Mouse (Mus musculus): ENCODE data around the gene March10.

The March10 gene

GRCm38 (mm10) chr11:105456497-105456907 is at the start of gene March10:
TSS of gene March10 (minus strand) at chr11:105456735.
- DNase-seq: no peak

GRCm38 (mm10) chr11:105506322-105506721 is 49.8 kb upstream of the March10 start:
- DNase-seq: no peak

DNA sequence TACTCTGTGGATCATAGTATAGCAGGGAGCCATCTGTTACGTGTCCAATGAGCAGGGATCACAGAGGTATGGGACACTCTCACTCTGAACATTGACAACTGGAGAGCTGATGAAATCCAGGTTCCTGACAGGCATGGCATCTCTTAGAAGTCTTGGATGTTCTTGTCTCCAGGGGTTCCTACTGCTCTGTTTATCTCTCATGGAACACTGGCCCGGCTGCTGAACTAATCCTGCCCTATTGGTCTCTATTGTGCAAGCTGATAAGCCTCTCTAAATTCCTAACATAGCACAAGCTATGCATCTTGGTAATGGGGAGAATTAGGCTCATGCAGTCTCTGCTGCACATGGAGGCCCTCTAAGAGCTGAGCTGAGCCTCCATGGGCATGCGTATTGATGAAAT is 48.5 kb upstream of the March10 start:
- no peak for DNase-seq

DNA sequence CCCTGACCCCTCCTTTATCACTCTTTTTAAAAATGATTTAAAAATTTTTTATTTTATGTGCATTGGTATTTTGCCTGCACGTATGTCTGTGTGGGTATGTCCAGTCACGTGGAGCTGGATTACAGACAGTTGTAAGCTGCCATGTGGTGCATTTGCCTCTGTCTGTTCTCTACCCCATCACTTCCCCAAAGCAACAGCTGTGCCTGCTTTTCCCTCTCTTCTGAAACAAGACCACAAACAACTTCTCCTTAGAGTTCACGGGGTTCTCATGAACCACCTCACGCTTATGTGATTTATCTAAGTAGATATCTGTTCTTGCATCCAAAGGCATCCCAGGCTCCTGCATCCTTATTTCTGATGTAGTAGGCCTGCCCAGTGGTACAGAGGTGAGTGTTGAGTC is 45.8 kb upstream of the March10 start:
- no peak for DNase-seq

DNA sequence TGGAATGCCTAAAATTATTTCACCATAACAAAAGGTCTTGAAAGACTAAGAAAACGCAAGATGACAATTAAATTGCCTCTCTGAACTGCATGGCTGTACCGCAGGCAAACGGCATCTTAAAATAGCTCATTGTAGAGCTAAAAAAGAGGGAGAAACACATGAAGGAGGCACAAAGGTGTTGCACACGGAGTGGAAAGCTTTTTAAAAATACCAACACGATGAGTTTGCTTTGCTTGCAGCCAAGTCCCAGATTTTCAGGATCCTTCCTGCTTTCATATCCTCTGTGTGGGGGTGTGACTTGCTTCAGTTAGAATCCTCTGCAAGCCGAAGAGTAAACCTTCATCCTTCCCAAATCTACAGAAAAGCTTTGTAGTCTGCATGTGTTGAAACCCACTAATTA is 41.0 kb upstream of the March10 start:
- no peak for DNase-seq

DNA sequence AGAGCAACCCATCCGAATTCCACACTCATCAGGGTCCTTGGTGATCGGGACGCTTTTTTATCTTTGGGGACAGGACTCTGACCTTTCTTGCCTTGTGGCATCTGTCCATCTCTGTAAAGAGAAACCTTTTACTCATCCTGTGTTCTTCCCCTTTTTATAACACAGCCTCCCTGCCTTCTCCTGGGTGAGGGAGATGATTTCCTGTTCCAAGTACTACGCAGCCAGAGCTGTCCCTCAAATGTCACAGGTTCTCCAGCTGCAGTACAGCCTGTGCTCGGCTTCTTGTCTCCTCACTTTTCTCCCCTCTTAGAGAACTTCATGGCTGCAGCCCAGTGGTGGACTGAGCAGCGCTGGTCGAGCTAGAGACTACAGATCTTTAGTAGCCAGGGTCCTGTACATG is 40.1 kb upstream of the March10 start:
- DNase-seq: no peak

DNA sequence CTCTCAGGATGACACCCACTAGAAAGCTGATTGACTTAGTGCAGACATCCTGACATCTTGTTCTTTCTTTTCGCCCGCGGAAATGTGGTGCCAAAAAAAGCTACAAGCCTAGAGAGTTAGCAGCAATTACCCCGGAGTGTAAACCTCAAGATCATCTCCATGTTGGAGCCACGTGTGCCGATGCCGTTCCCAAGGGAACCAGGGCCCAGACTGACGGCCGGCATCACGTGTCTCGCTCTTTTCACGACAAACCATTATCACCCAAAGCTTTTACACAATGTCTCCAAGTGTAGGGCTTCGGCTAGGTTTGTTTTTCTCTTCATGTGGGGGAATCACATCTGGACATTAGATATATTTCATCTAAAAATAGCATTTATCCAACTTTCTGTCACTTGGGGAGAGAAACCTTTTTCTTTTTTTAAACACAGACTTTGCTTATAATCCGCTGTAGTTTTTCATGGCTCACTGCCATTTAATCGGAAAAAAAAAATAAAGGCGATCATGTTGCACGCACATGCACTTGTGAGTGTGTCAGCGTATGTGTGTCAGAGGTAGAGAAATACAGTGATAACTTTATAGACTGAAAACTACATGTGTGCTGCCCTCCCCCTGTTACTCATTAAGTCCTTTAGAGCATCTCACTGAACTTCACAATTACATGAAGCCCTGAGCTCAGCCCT is 39.2 kb upstream of the March10 start:
- DNase-seq: no peak

DNA sequence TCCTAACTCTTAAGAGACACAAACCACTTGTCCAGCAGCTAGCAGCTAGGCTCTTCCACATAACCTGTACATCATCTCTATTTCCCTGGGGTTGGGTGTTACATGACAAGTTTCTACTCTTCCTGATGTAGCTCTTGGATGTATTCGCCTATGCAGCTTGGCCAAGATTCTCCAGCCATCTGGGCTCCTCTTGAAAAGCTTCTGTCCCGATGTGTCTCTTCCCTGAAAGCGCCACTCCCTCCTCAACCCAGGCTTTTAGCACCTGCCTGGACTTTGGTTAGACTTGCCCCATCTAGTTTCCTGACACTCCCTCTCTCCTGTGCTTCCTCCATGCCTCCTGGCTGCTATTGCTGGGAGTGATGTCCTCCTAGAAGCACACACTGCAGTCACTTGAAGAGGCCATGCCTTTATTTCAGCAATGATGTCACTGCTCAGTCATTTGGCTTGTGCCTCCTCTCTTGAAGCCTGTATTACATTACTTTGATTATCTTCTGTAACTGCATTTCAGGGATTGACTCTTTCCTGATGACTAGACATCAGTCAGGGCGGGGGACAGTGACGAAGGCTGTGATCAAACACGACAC is 38.3 kb upstream of the March10 start:
- DNase-seq: no peak

DNA sequence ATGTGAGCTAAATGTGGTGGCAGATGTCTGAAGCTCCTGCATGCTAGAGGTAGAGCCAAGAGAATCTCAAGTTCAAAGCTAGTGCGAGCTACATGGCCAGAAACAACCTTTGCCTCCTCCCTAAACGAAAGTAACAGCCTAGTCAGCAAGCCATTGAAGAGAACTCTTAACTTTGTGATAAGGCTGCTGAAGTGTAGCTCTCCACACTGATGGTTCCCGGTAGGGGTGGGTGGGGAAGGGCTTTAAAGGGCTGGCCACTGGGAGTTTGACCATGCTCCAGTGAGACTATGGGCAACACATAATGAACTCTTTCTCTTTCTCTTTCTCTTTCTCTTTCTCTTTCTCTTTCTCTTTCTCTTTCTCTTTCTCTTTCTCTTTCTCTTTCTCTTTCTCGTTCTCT is 35.9 kb upstream of the March10 start:
- DNase-seq: no peak

GRCm38 (mm10) chr11:105490971-105491370 is 34.4 kb upstream of the March10 start:
- DNase-seq: no peak

DNA sequence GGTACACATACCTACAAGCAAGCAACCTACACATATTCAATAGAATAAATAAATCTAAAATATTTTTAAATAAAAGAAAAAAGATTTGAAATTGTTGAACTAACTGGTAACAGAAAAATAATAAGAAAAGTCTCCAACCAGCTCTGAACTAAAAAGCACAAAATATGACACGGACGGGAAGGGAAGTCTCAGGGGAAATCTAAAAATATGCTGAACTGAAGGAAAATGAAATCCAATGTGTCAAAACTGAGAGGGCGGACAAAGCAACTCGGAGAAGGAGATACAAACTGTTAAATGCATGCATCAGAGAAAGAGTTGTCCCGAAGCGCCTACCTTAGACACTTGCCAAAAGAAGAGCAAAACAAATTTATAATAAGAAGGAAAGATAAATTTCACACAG is 28.9 kb upstream of the March10 start:
- no peak for DNase-seq

DNA sequence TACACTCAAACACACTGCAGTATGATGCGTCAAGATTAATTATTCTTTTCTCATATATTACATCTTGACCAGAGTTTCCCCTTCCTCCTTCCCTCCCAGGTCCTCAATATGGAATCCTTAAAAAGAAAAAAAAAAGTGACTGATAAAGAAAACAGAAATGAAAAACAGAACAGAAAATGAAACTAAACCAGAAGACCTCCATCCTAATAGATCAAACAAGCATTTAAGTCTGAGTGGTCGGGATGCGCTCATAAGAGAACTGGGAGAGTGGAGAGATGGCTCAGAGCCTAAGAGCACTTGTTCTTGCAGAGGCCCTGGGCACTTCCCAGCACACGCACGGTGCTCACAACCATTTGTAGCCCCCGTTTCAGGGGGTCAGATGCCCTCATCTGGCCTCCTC is 28.5 kb upstream of the March10 start:
- no peak for DNase-seq

DNA sequence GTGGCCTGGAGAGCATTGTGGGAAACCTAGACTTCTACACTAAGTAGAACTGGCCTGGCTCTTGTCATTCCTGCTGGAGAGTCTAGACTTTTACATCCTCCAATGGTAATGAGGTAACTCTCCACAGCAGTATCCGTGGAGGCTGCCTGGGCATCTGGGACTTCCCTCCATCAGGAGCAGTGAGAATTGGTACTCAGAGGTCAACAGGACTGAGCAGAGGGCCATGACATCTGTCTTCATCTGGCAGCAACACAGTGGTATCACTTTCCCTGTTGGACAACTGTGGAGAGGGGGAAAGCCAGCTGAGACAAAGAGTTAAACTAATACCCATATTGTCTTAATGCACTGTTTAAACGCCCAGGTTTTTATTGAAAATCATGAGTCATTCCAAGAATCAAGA is 26.2 kb upstream of the March10 start:
- no peak for DNase-seq

- DNase-seq: no peak
Measured at GRCm38 (mm10) chr11:105474746-105475145, 18.2 kb upstream of the March10 start.

GRCm38 (mm10) chr11:105474352-105474736 is 17.8 kb upstream of the March10 start:
- no peak for DNase-seq

- DNase-seq: no peak
Measured at GRCm38 (mm10) chr11:105473716-105474351, 17.3 kb upstream of the March10 start.

DNA sequence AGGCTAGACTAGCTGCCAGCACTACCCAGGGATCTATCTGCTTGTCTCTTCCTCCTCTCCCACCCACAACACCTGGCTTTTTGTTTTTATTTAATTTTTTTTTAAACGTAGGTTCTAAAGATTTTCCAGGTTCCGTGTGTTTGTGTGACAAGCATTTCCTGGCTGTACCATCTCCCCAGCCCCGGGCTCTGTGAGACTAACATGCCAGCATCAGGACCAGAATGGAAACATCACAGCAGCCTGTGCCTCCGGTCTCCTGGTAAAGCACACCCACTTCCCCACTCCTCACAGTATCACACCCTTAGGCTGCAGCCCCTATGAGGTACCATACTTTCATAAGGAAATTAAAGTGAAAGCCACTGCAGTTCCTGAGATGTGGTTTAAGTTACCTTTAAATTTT is 16.1 kb upstream of the March10 start:
- DNase-seq: no peak

DNA sequence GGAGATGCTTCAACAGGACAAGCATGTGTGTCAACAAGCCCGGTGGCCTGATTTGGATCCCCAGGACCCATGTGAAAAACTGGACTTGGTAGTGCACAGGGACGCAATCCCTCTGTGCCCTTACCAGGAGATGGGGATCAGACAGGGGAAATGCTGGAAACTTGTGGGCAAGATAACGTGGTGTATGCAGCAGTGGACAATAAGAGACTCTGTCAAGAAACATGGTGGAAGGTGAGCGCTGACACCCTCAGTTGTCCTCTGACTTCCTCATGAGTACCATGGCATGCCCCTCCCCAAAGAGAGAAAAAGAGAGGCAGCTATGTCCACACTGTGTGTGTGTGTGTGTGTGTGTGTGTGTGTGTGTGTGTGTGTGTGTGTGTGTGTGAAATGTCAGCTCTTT is 14.4 kb upstream of the March10 start:
- DNase-seq: no peak

DNA sequence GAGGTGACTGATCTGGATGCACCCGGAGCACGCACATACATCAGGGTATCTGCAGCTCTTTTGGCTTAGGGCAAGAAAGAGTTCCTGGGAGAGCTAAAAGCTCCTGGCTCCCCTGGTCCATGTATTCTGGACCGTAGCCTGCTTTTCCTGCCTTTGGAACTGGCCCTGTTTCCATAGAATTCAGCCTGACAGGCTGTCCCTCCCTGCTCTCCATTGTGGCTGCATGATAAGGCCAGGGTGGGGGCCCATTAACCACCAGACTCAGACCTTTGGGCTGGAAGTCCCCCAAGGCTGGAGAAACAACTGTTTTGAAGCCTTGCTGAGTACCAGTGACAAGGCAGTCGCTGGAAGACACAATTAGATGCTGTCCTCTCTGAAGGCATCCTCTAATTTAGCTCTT is 13.0 kb upstream of the March10 start:
- no peak for DNase-seq

DNA sequence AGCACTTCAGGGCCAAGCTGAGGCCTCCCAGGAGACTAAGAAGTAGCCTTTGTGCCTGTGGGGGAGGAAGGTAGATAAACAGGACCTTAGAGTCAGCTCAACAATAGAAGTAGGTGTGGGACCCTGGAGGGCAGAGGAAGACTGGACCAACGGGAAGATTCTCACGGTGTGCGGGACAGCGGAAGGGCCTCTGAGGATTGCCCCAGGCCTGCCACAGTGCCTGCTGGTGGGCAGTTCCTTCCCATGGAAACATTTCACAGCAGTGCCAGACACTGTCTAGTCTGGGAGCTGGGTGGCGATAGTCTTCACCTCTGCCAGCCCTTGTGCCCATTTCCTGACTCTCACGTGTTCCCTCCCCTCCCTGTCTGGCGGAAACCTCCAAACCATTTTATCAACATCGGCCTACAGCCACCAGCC is 12.6 kb upstream of the March10 start:
- no peak for DNase-seq

- DNase-seq: no peak
Measured at GRCm38 (mm10) chr11:105468436-105468835, 11.9 kb upstream of the March10 start.

- no peak for DNase-seq
Measured at GRCm38 (mm10) chr11:105467816-105468215, 11.3 kb upstream of the March10 start.

DNA sequence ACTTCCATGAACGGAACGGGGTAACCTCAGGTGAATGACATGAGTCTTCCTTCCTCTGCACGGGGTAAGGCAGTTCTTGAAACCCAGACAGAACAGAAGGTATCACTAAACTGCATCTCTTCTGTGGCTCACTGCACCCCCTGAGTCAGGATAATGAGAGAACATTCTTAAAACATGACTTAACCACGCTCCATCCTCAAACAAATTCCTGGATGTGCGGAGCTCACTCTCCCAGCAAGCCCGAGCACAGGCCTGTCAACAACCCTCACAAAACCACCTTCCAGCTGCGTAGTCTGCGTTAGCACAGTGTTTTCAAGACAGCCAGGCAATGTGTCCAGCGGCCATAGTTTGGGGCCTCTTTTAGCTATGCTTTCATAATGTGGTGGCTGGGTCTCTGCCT is 10.7 kb upstream of the March10 start:
- DNase-seq: no peak

DNA sequence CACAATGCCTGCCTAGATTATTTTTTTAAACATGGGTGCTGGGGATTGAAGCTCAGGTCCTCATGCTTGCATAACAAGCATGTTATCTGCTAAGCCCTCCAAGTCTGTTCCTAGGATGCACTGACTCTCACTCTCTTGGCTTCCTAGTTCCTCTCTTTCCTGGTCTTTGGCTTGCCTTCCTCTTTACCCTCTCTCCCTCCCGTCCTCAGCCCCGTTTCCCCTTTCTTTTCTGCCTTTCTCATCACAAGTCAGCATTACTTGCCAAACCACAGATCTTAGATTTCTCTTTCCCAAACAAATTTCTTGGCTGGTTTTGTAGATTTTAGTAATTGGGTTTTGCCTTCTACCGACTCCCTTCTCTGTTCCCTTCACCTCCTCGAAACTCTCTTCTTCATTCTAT is 10.2 kb upstream of the March10 start:
- no peak for DNase-seq

GRCm38 (mm10) chr11:105465488-105465887 is 9.0 kb upstream of the March10 start:
- no peak for DNase-seq
